Mouse (Mus musculus) forebrain, embryonic 14.5 days (tissue): ENCODE data around the gene Gng2. TPM values are rescaled to one million over a fixed set of nuclear protein-coding genes. Genes with fewer than 3 reads are reported as not detected.

Experiments
- ATAC-seq: fragments of 200-750 bp; cut with Nextera tagmentation; 2 replicates; pipeline ENCODE4 v1.8.0; 2017; ENCODE audit warnings: mild to moderate bottlenecking, moderate library complexity
- DNase-seq: peaks from one replicate; pipeline ENCODE4 v3.0.0-alpha.2; 2015; ENCODE audit warnings: low spot score
- H3K27ac ChIP-seq: fragments of 300-500 bp; sonication (generic); 2 replicates; pipeline ENCODE4 v1.5.1; 2014; ENCODE audit warnings: low read depth, mild to moderate bottlenecking, control low read depth, low read length, moderate library complexity
- H3K27me3 ChIP-seq: fragments of 300-500 bp; sonication (generic); replicated peaks from 2 replicates; pipeline ENCODE4 v1.6.1; 2014; ENCODE audit warnings: low read length, control low read depth, mixed read lengths; ENCODE audit not compliant: control insufficient read depth, insufficient read depth
- H3K36me3 ChIP-seq: fragments of 300-500 bp; sonication (generic); 2 replicates; pipeline ENCODE4 v1.6.1; 2014; ENCODE audit warnings: low read length, control low read depth; ENCODE audit not compliant: control insufficient read depth, insufficient read depth
- H3K4me1 ChIP-seq: fragments of 300-500 bp; sonication (generic); 2 replicates; pipeline ENCODE4 v1.6.1; 2014; ENCODE audit warnings: antibody characterized with exemption, low read length, control low read depth; ENCODE audit not compliant: control insufficient read depth, insufficient read depth
- H3K4me2 ChIP-seq: fragments of 300-500 bp; sonication (generic); 2 replicates; pipeline ENCODE4 v1.6.1; 2014; ENCODE audit warnings: mild to moderate bottlenecking, control low read depth, low read length
- H3K4me3 ChIP-seq: fragments of 300-500 bp; sonication (generic); 2 replicates; pipeline ENCODE4 v1.5.1; 2014; ENCODE audit warnings: low read depth, low read length, control low read depth
- H3K9ac ChIP-seq: fragments of 300-500 bp; sonication (generic); 2 replicates; pipeline ENCODE4 v1.6.1; 2014; ENCODE audit warnings: mild to moderate bottlenecking, low read length, control low read depth, moderate library complexity
- H3K9me3 ChIP-seq: fragments of 300-500 bp; sonication (generic); replicated peaks from 2 replicates; pipeline ENCODE4 v1.6.1; 2016; ENCODE audit warnings: low read length, control low read depth, mixed read lengths; ENCODE audit not compliant: control insufficient read depth
- WGBS: fragments of 180-500 bp; shearing (Covaris S2); extraction: QIAGEN DNeasy Blood & Tissue Kit; methylation state at CpG from one replicate; pipeline ENCODE4 v1.1.7; 2014; 5-methylcytosine and 5-hydroxymethylcytosine counted together
- polyA plus RNA-seq: library from polyadenylated mRNA; unstranded; fragments of >200 nt; fragmentation: Nextera tagmentation; extraction: Ambion mirVana; gene quantifications from 2 replicates; pipeline ENCODE4 v1.2.1, GENCODE M21; 2014

Gng2 gene
- polyA plus RNA-seq, 1 experiment from 2014 or later: 429 TPM

DNA sequence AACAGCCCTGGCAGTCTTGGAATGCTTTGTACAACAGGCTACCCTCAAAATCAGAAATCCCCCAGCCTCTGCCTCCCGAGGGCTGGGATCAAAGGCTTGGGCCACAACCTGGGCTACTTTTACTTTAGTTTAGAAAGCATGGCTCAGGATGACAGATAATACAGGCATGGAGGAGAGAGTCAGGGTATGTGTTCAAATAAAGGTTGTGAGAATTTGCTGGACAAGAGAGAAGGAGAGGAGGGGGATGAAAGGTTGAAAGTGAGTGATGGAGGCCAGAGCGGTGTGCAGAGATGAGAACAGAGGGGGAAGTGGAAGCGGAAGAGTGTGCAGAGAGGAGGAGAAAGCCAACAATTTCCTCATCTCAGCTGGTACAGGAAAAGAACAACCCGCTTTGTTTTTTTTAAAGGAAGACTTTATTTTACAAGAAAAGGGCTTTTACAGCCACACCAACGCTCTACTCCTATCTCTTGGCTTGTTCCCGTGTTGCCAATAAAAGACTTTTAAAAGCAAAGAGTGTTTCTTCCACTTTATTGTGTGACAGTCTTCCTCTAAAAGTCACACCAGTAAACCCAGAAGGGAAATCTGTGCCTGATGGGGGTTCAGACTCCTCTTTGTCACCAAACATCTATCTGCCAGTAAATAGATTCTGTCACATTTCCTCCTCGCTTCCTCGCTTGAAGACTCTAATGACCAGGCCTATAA is 8.6 kb upstream of the Gng2 start:
- WGBS: 30% methylated on average over 8 of the region's 8 CpGs
- DNase-seq (no peak), ATAC-seq (no peak)
- H3K9ac ChIP-seq: peak overlapping the region; percentile 61
- H3K4me3 ChIP-seq: peak overlapping the region; percentile 25
- no peaks in the 10 kb centered on the region for H3K27me3 ChIP-seq
- H3K36me3 ChIP-seq: no peaks in the 10 kb centered on the region
- peak overlapping the region; percentile 56 for H3K4me2 ChIP-seq
- peak overlapping the region; percentile 99 for H3K27ac ChIP-seq
- H3K9me3 ChIP-seq: no peaks in the 10 kb centered on the region
- H3K4me1 ChIP-seq: peaks cover 27% of the 10 kb centered on the region

GRCm38 (mm10) chr14:19985107-19985911 is 7.9 kb upstream of the Gng2 start:
- Histone ChIP-seq H3K4me2 (peak overlapping the region; percentile 56; the same call in 1 of the 2 replicates), H3K4me1 (peaks cover 27% of the 10 kb centered on the region), H3K36me3 (no peaks in the 10 kb centered on the region), H3K27me3 (no peaks in the 10 kb centered on the region), H3K9me3 (no peaks in the 10 kb centered on the region), H3K4me3 (no peak overlapping the region), H3K9ac (peak overlapping the region; percentile 61), H3K27ac (peak overlapping the region; percentile 99)
- ATAC-seq (no peak; the same call in 1 of the 2 replicates), DNase-seq (peak; percentile 53)
- 13% methylated on average over 13 of the region's 13 CpGs for WGBS

DNA sequence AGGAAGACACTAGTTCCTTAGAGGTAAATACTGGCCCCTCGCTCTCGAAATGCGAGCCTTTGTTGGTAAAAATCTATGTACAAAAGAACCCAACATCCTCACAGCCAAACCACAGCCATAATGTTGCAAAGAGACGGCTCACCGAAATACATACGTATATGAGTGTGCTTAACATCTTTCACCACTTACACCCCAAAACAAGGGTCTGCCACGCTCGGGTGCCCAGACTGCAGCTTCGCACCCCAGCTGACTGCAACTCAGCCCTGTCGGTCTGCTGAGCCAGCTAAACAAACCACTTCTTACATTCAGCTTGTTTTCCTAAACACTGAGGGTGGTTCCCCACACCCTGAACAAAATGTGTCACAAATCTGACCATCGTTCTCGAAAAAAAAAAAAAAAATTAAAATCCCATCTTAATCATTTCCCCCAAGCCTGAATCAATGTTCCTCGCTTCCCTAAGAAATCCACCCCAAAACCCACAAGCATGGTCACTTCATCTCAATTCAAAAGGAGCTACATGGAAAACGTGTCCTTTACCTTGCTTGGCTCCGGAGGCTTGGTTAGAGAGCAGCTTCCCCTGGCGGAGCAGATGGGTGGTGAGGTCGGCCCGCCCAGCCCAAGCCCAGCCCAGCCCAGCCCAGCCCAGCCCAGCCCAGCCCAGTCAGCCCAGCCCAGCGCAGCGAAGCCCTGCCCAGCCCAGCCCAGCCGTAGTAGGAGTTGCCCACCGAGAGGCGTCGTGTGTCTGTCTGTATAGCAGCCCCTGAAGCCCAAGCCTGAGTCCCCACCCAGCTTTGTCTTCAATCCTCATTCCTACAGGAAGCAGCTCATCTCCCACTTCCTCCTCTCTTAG is 781 bp downstream of the Gng2 start:
- H3K4me3 ChIP-seq: peak overlapping the region; percentile 61
- H3K9me3 ChIP-seq: no peaks in the 10 kb centered on the region
- H3K36me3 ChIP-seq: no peaks in the 10 kb centered on the region
- H3K4me1 ChIP-seq: peaks cover 27% of the 10 kb centered on the region
- H3K4me2 ChIP-seq: peak overlapping the region; percentile 59
- peak overlapping the region; percentile 86 for H3K9ac ChIP-seq
- DNase-seq (peak; percentile 90), ATAC-seq (peak; percentile 91)
- under 1% methylated on average over 21 of the region's 24 CpGs for WGBS
- no peaks in the 10 kb centered on the region for H3K27me3 ChIP-seq
- H3K27ac ChIP-seq: peak overlapping the region; percentile 97

- WGBS: 8% methylated on average over 11 of the region's 11 CpGs
- H3K4me1 ChIP-seq: peaks cover 41% of the 10 kb centered on the region
These were observed 2.4 kb downstream of the Gng2 start for GRCm38 (mm10) chr14:19974978-19975493.

GRCm38 (mm10) chr14:19974429-19974828 is 3.0 kb downstream of the Gng2 start:
- Histone ChIP-seq H3K4me3 (peak overlapping the region; percentile 61), H3K27me3 (no peaks in the 10 kb centered on the region), H3K27ac (peak overlapping the region; percentile 94; the same call in 1 of the 2 replicates), H3K36me3 (no peaks in the 10 kb centered on the region), H3K4me2 (peak overlapping the region; percentile 68), H3K9ac (peak overlapping the region; percentile 88; the same call in 1 of the 2 replicates), H3K9me3 (no peaks in the 10 kb centered on the region), H3K4me1 (peaks cover 44% of the 10 kb centered on the region)
- no peak for ATAC-seq
- WGBS: 49% methylated on average over 5 of the region's 5 CpGs
- peak; percentile 59 for DNase-seq

More at GRCm38 (mm10) chr14:19974978-19975493, 2.4 kb downstream of the Gng2 start:
- peak overlapping the region; percentile 88 for H3K9ac ChIP-seq
- H3K9me3 ChIP-seq: no peaks in the 10 kb centered on the region
- ATAC-seq: peak; percentile 63
- no peaks in the 10 kb centered on the region for H3K36me3 ChIP-seq
- H3K4me3 ChIP-seq: peak overlapping the region; percentile 61
- DNase-seq: peak; percentile 80
- no peaks in the 10 kb centered on the region for H3K27me3 ChIP-seq
- H3K4me2 ChIP-seq: peak overlapping the region; percentile 68
- H3K27ac ChIP-seq: peak overlapping the region; percentile 94

DNA sequence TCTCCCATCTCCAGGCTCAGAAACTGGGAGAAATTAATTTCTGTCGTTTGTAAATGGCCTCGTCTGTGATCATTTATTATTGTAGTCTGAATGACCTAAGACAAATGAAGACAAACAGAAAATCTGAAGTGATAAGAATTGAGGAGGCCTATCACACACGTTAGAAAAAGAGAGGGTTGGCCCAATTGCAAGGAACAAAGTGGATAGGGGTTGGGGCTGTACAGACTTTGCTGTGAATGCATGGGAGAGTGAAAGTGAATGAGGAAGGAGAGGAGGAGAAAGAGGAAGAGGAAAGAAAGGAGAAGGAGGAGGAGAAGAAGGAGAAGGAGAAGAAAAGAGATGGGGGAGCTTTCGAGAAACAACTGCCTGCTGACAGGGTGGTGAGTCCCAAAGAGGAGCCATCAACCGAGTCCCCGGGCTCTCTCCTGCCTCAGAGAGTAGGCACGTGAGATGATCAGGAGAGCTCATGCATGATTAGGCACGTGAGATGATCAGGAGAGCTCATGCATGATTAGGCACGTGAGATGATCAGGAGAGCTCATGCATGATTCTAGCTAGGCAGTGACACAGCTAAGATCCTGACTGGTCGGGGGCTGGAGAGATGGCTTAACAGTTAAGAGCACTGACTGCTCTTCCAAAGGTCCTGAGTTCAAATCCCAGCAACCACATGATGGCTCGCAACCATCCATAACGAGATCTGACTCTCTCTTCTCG is 5.0 kb downstream of the Gng2 start:
- Histone ChIP-seq H3K4me1 (peaks cover 50% of the 10 kb centered on the region), H3K36me3 (0 out of 2 replicates have a peak, but pooled peaks cover 3% of the 10 kb centered on the region), H3K27me3 (no peaks in the 10 kb centered on the region), H3K4me3 (no peak overlapping the region), H3K27ac (no peak overlapping the region), H3K9ac (no peak overlapping the region), H3K9me3 (no peaks in the 10 kb centered on the region), H3K4me2 (no peak overlapping the region)
- whole genome bisulfite sequencing: 74% methylated on average over 13 of the region's 13 CpGs
- ATAC-seq: no peak
- no peak for DNase-seq

DNA sequence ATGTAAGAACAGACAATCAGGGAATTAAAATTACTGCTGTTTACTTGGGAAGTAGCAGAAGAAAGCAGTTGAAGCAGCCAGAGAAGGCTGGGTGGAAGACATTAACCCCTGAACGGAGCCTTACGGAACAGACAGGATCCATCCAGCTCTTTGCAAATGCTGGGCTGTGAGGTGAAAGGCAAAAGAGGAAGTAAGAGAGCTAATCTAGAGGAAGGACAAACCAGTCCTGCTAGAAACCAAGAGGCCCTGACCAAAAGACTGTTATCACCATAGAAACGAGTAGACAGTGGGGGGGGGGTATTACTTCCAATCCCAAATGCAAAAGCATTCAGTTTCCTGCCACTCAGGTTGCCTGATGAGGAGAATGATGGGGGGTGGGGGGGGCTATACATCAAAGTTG is 6.6 kb downstream of the Gng2 start:
- Histone ChIP-seq H3K36me3 (0 out of 2 replicates have a peak, but pooled peaks cover 3% of the 10 kb centered on the region), H3K27ac (peak overlapping the region; percentile 27; the same call in 1 of the 2 replicates), H3K27me3 (no peaks in the 10 kb centered on the region), H3K4me2 (peak overlapping the region; percentile 24; the same call in 1 of the 2 replicates), H3K9ac (peak overlapping the region; percentile 35; the same call in 1 of the 2 replicates), H3K4me1 (peaks cover 46% of the 10 kb centered on the region), H3K4me3 (no peak overlapping the region), H3K9me3 (no peaks in the 10 kb centered on the region)
- 26% methylated on average over 3 of the region's 3 CpGs for WGBS
- no peak for ATAC-seq
- no peak for DNase-seq
